In genomic region chr4:87761075-87761474, GRCm38 (mm10) we compare ENCODE assay signal across 22 mouse cellular contexts.
DNase-seq lines count a peak whose midpoint lies in the region; ATAC-seq and TF ChIP-seq lines count a peak whose summit lies in the region.
"Had no signal": no experiment of that assay in that cellular context is flagged by ENCODE, and none has a peak within 500 bp of the region (broad histone marks: within the 10 kb centered on the region; RNA-seq: fewer than 3 reads in every experiment).

No protein-coding gene starts in this region.

- TF ChIP-seq CTCF in lung, postnatal 0 days (IDR thresholded peaks at IDR 0.05) = no peak
- no peak for TF ChIP-seq CTCF in stomach, postnatal 0 days (IDR thresholded peaks at IDR 0.05; ENCODE audit: low read depth)

- H3K9ac ChIP-seq in lung, postnatal 0 days (replicated peaks; ENCODE audit: low read depth) = no peak overlapping the region
- no peak overlapping the region for H3K9ac ChIP-seq in midbrain, embryonic 11.5 days (ENCODE audit: low read length)
- H3K9ac ChIP-seq in midbrain, embryonic 13.5 days (replicated peaks) = no peak overlapping the region
- no peak overlapping the region for H3K9ac ChIP-seq in stomach, postnatal 0 days (ENCODE audit: low read length)
- no peak overlapping the region for H3K9ac ChIP-seq in forebrain, embryonic 12.5 days

- no peak overlapping the region for H3K4me2 ChIP-seq in lung, postnatal 0 days (replicated peaks; ENCODE audit: low read depth, low read length)
- no peak overlapping the region for H3K4me2 ChIP-seq in midbrain, embryonic 11.5 days
- H3K4me2 ChIP-seq in midbrain, embryonic 13.5 days (replicated peaks) = no peak overlapping the region
- H3K4me2 ChIP-seq in stomach, postnatal 0 days (replicated peaks; ENCODE audit: low read depth) = no peak overlapping the region
- H3K4me2 ChIP-seq in forebrain, embryonic 12.5 days = no peak overlapping the region

- no peak overlapping the region for H3K4me3 ChIP-seq in lung, postnatal 0 days (ENCODE audit: low read depth, low read length)
- H3K4me3 ChIP-seq in midbrain, embryonic 11.5 days (ENCODE audit: low read depth, low read length) = no peak overlapping the region
- no peak overlapping the region for H3K4me3 ChIP-seq in midbrain, embryonic 13.5 days (replicated peaks)
- H3K4me3 ChIP-seq in stomach, postnatal 0 days (ENCODE audit: low read depth, low read length) = no peak overlapping the region
- no peak overlapping the region for H3K4me3 ChIP-seq in forebrain, embryonic 12.5 days (replicated peaks)

- peak; percentile 65 for ATAC-seq in lung, postnatal 0 days
- no peak for ATAC-seq in midbrain, embryonic 11.5 days (ENCODE audit: low FRiP score)
- ATAC-seq in midbrain, embryonic 13.5 days = no peak
- ATAC-seq in stomach, postnatal 0 days (ENCODE audit: low FRiP score, low TSS enrichment) = 0 out of 2 replicates have a peak, but pooled peaks have one; percentile 18
- ATAC-seq in forebrain, embryonic 12.5 days (ENCODE audit: low FRiP score) = no peak
- ATAC-seq: activated CD4-positive, CD25-positive, alpha-beta regulatory T cell, adult 4 months; CD4-positive, CD25-positive, alpha-beta regulatory T cell, adult 4 months; Patski had no signal

- peak; percentile 16 for DNase-seq in heart, adult 11 months
- DNase-seq in heart, postnatal 14 days = no peak
- DNase-seq in lung, postnatal 0 days (ENCODE audit: low spot score) = peak; percentile 49
- DNase-seq in lung, postnatal 10 days = no peak
- DNase-seq in midbrain, embryonic 11.5 days (ENCODE audit: low spot score, missing footprints) = peak; percentile 62
- no peak for DNase-seq in stomach, postnatal 0 days (ENCODE audit: low spot score)
- DNase-seq: adrenal gland, adult 2 months; adrenal gland, adult 8-10 months; adrenal gland, postnatal 10 days; adrenal gland, postnatal 14 days; adrenal gland, postnatal 25 days; adrenal gland, postnatal 36 days; B cell, adult 2 months; cerebellum, adult 11 months; cerebellum, adult 11-12 months had no signal

- H3K9me3 ChIP-seq in lung, postnatal 0 days (ENCODE audit: low read length) = no peaks in the 10 kb centered on the region
- no peaks in the 10 kb centered on the region for H3K9me3 ChIP-seq in midbrain, embryonic 11.5 days (ENCODE audit: control insufficient read depth, low read length)
- H3K9me3 ChIP-seq in midbrain, embryonic 13.5 days = no peaks in the 10 kb centered on the region
- no peaks in the 10 kb centered on the region for H3K9me3 ChIP-seq in stomach, postnatal 0 days (ENCODE audit: control insufficient read depth, low read length)
- no peaks in the 10 kb centered on the region for H3K9me3 ChIP-seq in forebrain, embryonic 12.5 days
- H3K9me3 ChIP-seq: G1E had no signal

- peak; percentile 84 for TF ChIP-seq EP300 in lung, postnatal 0 days (IDR thresholded peaks at IDR 0.05)
- no peak for TF ChIP-seq EP300 in stomach, postnatal 0 days (optimal IDR thresholded peaks at IDR 0.05)

- no peaks in the 10 kb centered on the region for H3K27me3 ChIP-seq in lung, postnatal 0 days (replicated peaks; ENCODE audit: insufficient read depth, low read length)
- no peaks in the 10 kb centered on the region for H3K27me3 ChIP-seq in midbrain, embryonic 11.5 days (ENCODE audit: control insufficient read depth, insufficient read depth, low read length)
- H3K27me3 ChIP-seq in midbrain, embryonic 13.5 days = no peaks in the 10 kb centered on the region
- no peaks in the 10 kb centered on the region for H3K27me3 ChIP-seq in stomach, postnatal 0 days (ENCODE audit: control insufficient read depth, insufficient read depth, low read length)
- H3K27me3 ChIP-seq in forebrain, embryonic 12.5 days = no peaks in the 10 kb centered on the region
- H3K27me3 ChIP-seq: CH12.LX, Patski had no signal

- H3K27ac ChIP-seq in lung, postnatal 0 days (ENCODE audit: low read length) = no peak overlapping the region
- H3K27ac ChIP-seq in midbrain, embryonic 11.5 days (ENCODE audit: low read depth, low read length) = no peak overlapping the region
- no peak overlapping the region for H3K27ac ChIP-seq in midbrain, embryonic 13.5 days
- no peak overlapping the region for H3K27ac ChIP-seq in stomach, postnatal 0 days (replicated peaks)
- no peak overlapping the region for H3K27ac ChIP-seq in forebrain, embryonic 12.5 days

- intact Hi-C loops in heart, postnatal 14 days (cut with DNase I) = no loop called here

- WGBS in lung, postnatal 0 days = 57% methylated on average over 2 of the region's 2 CpGs
- 83% methylated on average over 2 of the region's 2 CpGs for WGBS in midbrain, embryonic 11.5 days
- 78% methylated on average over 2 of the region's 2 CpGs for WGBS in midbrain, embryonic 13.5 days
- WGBS in stomach, postnatal 0 days = 59% methylated on average over 2 of the region's 2 CpGs
- 82% methylated on average over 2 of the region's 2 CpGs for WGBS in forebrain, embryonic 12.5 days

- no peaks in the 10 kb centered on the region for H3K36me3 ChIP-seq in lung, postnatal 0 days (ENCODE audit: insufficient read depth, low read length)
- no peaks in the 10 kb centered on the region for H3K36me3 ChIP-seq in midbrain, embryonic 11.5 days (ENCODE audit: control insufficient read depth, insufficient read depth, low read length)
- no peaks in the 10 kb centered on the region for H3K36me3 ChIP-seq in midbrain, embryonic 13.5 days
- no peaks in the 10 kb centered on the region for H3K36me3 ChIP-seq in stomach, postnatal 0 days (ENCODE audit: control insufficient read depth, insufficient read depth, low read length)
- no peaks in the 10 kb centered on the region for H3K36me3 ChIP-seq in forebrain, embryonic 12.5 days (replicated peaks)
- H3K36me3 ChIP-seq: G1E had no signal

- no peaks in the 10 kb centered on the region for H3K4me1 ChIP-seq in lung, postnatal 0 days (ENCODE audit: insufficient read depth, low read depth, low read length)
- no peaks in the 10 kb centered on the region for H3K4me1 ChIP-seq in midbrain, embryonic 11.5 days (ENCODE audit: control insufficient read depth, insufficient read depth, low read length)
- no peaks in the 10 kb centered on the region for H3K4me1 ChIP-seq in midbrain, embryonic 13.5 days (replicated peaks)
- H3K4me1 ChIP-seq in stomach, postnatal 0 days (replicated peaks; ENCODE audit: control insufficient read depth, insufficient read depth) = no peaks in the 10 kb centered on the region
- no peaks in the 10 kb centered on the region for H3K4me1 ChIP-seq in forebrain, embryonic 12.5 days

Comparison
In these comparisons a context has a peak if more than half of its experiments do, and no peak if none do; other contexts are left out.
1. DNase-seq: peak in heart, adult 11 months (single experiment), lung, postnatal 0 days (single experiment) and midbrain, embryonic 11.5 days (single experiment); none in heart, postnatal 14 days (0 of 2), lung, postnatal 10 days (single experiment) and stomach, postnatal 0 days (single experiment).
2. ATAC-seq: peak in lung, postnatal 0 days (single experiment) and stomach, postnatal 0 days (single experiment); none in midbrain, embryonic 11.5 days (single experiment), midbrain, embryonic 13.5 days (single experiment) and forebrain, embryonic 12.5 days (single experiment).